Mouse (Mus musculus): Measurements from ENCODE around the gene Pdhb.

GRCm38 (mm10) chr14:8151757-8152156, 21.1 kb downstream of the Pdhb start:
- TF ChIP-seq CTCF (IDR thresholded peaks at IDR 0.05; ENCODE audit: extremely low read depth, insufficient read depth, low read length) (no peak), POLR2A (IDR thresholded peaks at IDR 0.05; ENCODE audit: extremely low read depth, insufficient read depth, low read length) (no peak)
